Mouse (Mus musculus): ENCODE results near the gene Olfr1257. TPM values are rescaled to one million over a fixed set of nuclear protein-coding genes. Genes with fewer than 3 reads are reported as not detected.

The Olfr1257 gene
- not detected in 2 replicates for polyA plus RNA-seq (2012; rRNA removed; ENCODE audit: low replicate concordance)

GRCm38 (mm10) chr2:89878137-89878536 lies at the start of gene Olfr1257:
Olfr1257 (plus strand) TSS chr2:89878437.

GRCm38 (mm10) chr2:89841455-89841854 lies 36.8 kb upstream of the Olfr1257 start, which contains the start of gene Olfr1256:
Olfr1256 (minus strand) TSS chr2:89841555.

GRCm38 (mm10) chr2:89848105-89848504 lies 30.1 kb upstream of the Olfr1257 start, which contains the start of gene Olfr48:
Olfr48 (minus strand) TSS chr2:89848205.

GRCm38 (mm10) chr2:89927009-89927408 lies 48.8 kb downstream of the Olfr1257 start, which contains the start of gene Olfr1258:
Olfr1258 (plus strand) TSS chr2:89927309.

Other genes with a start within 250 kb of the Olfr1257 start
- gene Olfr1249, start 243.5 kb upstream of the Olfr1257 start, polyA plus RNA-seq (2012; rRNA removed; ENCODE audit: low replicate concordance) = not detected in 2 replicates
- gene Olfr1250, start 217.0 kb upstream of the Olfr1257 start, polyA plus RNA-seq (2012; rRNA removed; ENCODE audit: low replicate concordance) = not detected in 2 replicates
- gene Olfr1251, start 206.5 kb upstream of the Olfr1257 start, polyA plus RNA-seq (2012; rRNA removed; ENCODE audit: low replicate concordance) = not detected in 2 replicates
- gene Olfr1252, start 153.4 kb upstream of the Olfr1257 start, polyA plus RNA-seq (2012; rRNA removed; ENCODE audit: low replicate concordance) = not detected in 2 replicates
- gene Olfr1253, start 121.3 kb upstream of the Olfr1257 start, polyA plus RNA-seq (2012; rRNA removed; ENCODE audit: low replicate concordance) = not detected in 2 replicates
- not detected in 2 replicates for gene Olfr1254, start 84.8 kb upstream of the Olfr1257 start, polyA plus RNA-seq (2012; rRNA removed; ENCODE audit: low replicate concordance)
- gene Olfr1255, start 66.4 kb upstream of the Olfr1257 start, polyA plus RNA-seq (2012; rRNA removed; ENCODE audit: low replicate concordance) = not detected in 2 replicates
- not detected in 2 replicates for gene Olfr1256, start 36.9 kb upstream of the Olfr1257 start, polyA plus RNA-seq (2012; rRNA removed; ENCODE audit: low replicate concordance)
- not detected in 2 replicates for gene Olfr48, start 30.2 kb upstream of the Olfr1257 start, polyA plus RNA-seq (2012; rRNA removed; ENCODE audit: low replicate concordance)
- gene Olfr1258, start 48.9 kb downstream of the Olfr1257 start, polyA plus RNA-seq (2012; rRNA removed; ENCODE audit: low replicate concordance) = not detected in 2 replicates
- 0.54 TPM in 1 of 2 replicates, not detected in the other for gene Olfr1259, start 70.2 kb downstream of the Olfr1257 start, polyA plus RNA-seq (2012; rRNA removed; ENCODE audit: low replicate concordance)
- not detected in 2 replicates for gene Olfr1260, start 95.9 kb downstream of the Olfr1257 start, polyA plus RNA-seq (2012; rRNA removed; ENCODE audit: low replicate concordance)
- gene Olfr1261, start 112.8 kb downstream of the Olfr1257 start, polyA plus RNA-seq (2012; rRNA removed; ENCODE audit: low replicate concordance) = not detected in 2 replicates
- not detected in 2 replicates for gene Olfr1262, start 121.7 kb downstream of the Olfr1257 start, polyA plus RNA-seq (2012; rRNA removed; ENCODE audit: low replicate concordance)
- not detected in 2 replicates for gene Olfr1263, start 133.7 kb downstream of the Olfr1257 start, polyA plus RNA-seq (2012; rRNA removed; ENCODE audit: low replicate concordance)
- not detected in 2 replicates for gene Olfr1264, start 147.1 kb downstream of the Olfr1257 start, polyA plus RNA-seq (2012; rRNA removed; ENCODE audit: low replicate concordance)
- not detected in 2 replicates for gene Olfr1265, start 156.9 kb downstream of the Olfr1257 start, polyA plus RNA-seq (2012; rRNA removed; ENCODE audit: low replicate concordance)
- gene Olfr140, start 185.2 kb downstream of the Olfr1257 start, polyA plus RNA-seq (2012; rRNA removed; ENCODE audit: low replicate concordance) = not detected in 2 replicates
- not detected in 2 replicates for gene Olfr1269, start 243.0 kb downstream of the Olfr1257 start, polyA plus RNA-seq (2012; rRNA removed; ENCODE audit: low replicate concordance)